Mouse (Mus musculus) heart, embryonic 16.5 days (tissue): ENCODE data around the gene Map7. TPM values are rescaled to one million over a fixed set of nuclear protein-coding genes. Genes with fewer than 3 reads are reported as not detected.

Source experiments
- ATAC-seq: fragments of 200-750 bp; cut with Nextera tagmentation; replicated peaks from 2 replicates; pipeline ENCODE4 v1.8.0; 2017; ENCODE audit warnings: moderate number of reproducible peaks; ENCODE audit not compliant: insufficient read depth, low FRiP score; ENCODE audit errors: extremely low read depth
- H3K27ac ChIP-seq: fragments of 300-500 bp; sonication (generic); 2 replicates; pipeline ENCODE4 v1.5.1; 2014; ENCODE audit warnings: mild to moderate bottlenecking, low read length, control low read depth, moderate library complexity
- H3K27me3 ChIP-seq: fragments of 300-500 bp; sonication (generic); 2 replicates; pipeline ENCODE4 v1.6.1; 2014; ENCODE audit warnings: low read length, mixed read lengths; ENCODE audit not compliant: control insufficient read depth, insufficient read depth
- H3K36me3 ChIP-seq: fragments of 300-500 bp; sonication (generic); 2 replicates; pipeline ENCODE4 v1.6.1; 2014; ENCODE audit not compliant: control insufficient read depth, insufficient read depth
- H3K4me1 ChIP-seq: fragments of 300-500 bp; sonication (generic); 2 replicates; pipeline ENCODE4 v1.6.1; 2014; ENCODE audit warnings: low read length, mixed read lengths; ENCODE audit not compliant: control insufficient read depth, insufficient read depth
- H3K4me2 ChIP-seq: fragments of 300-500 bp; sonication (generic); 2 replicates; pipeline ENCODE4 v1.6.1; 2014; ENCODE audit warnings: low read depth, mild to moderate bottlenecking, control low read depth, low read length
- H3K4me3 ChIP-seq: fragments of 300-500 bp; sonication (generic); 2 replicates; pipeline ENCODE4 v1.5.1; 2014; ENCODE audit warnings: mild to moderate bottlenecking, control low read depth, low read length
- H3K9ac ChIP-seq: fragments of 300-500 bp; sonication (generic); 2 replicates; pipeline ENCODE4 v1.6.1; 2014; ENCODE audit warnings: low read length, control low read depth
- H3K9me3 ChIP-seq: fragments of 300-500 bp; sonication (generic); replicated peaks from 2 replicates; pipeline ENCODE4 v1.6.1; 2016; ENCODE audit warnings: low read length; ENCODE audit not compliant: control insufficient read depth
- WGBS: fragments of 180-500 bp; shearing (Covaris S2); extraction: QIAGEN DNeasy Blood & Tissue Kit; methylation state at CpG from one replicate; pipeline ENCODE4 v1.1.7; 2014; 5-methylcytosine and 5-hydroxymethylcytosine counted together
- polyA plus RNA-seq: library from polyadenylated mRNA; unstranded; fragments of >200 nt; fragmentation: Nextera tagmentation; extraction: Ambion mirVana; gene quantifications from 2 replicates; pipeline ENCODE4 v1.2.1, GENCODE M21; 2015

Gene Map7
- polyA plus RNA-seq, 1 experiment from 2014 or later = 7.6 TPM

- H3K4me3 ChIP-seq = no peak overlapping the region
- H3K4me2 ChIP-seq = no peak overlapping the region
Observed at GRCm38 (mm10) chr10:20206966-20207365, 58.7 kb downstream of the Map7 start.

GRCm38 (mm10) chr10:20209609-20210341, 61.5 kb downstream of the Map7 start:
- no peaks in the 10 kb centered on the region for H3K4me1 ChIP-seq
- H3K9ac ChIP-seq = no peak overlapping the region
- H3K4me3 ChIP-seq = no peak overlapping the region
- no peaks in the 10 kb centered on the region for H3K9me3 ChIP-seq
- no peak overlapping the region for H3K4me2 ChIP-seq
- WGBS = 85% methylated on average over 5 of the region's 5 CpGs
- ATAC-seq = no peak
- no peaks in the 10 kb centered on the region for H3K27me3 ChIP-seq
- H3K27ac ChIP-seq = no peak overlapping the region
- no peaks in the 10 kb centered on the region for H3K36me3 ChIP-seq

More at GRCm38 (mm10) chr10:20206966-20207365, 58.7 kb downstream of the Map7 start:
- Histone ChIP-seq H3K9me3 (no peaks in the 10 kb centered on the region), H3K27ac (no peak overlapping the region), H3K27me3 (no peaks in the 10 kb centered on the region), H3K4me1 (no peaks in the 10 kb centered on the region), H3K9ac (no peak overlapping the region), H3K36me3 (no peaks in the 10 kb centered on the region)
- ATAC-seq = no peak
- WGBS = 85% methylated on average over 7 of the region's 7 CpGs

- no peak overlapping the region for H3K4me3 ChIP-seq
- no peaks in the 10 kb centered on the region for H3K9me3 ChIP-seq
- peaks cover 5% of the 10 kb centered on the region; the same call in 1 of the 2 replicates for H3K4me1 ChIP-seq
- no peak overlapping the region for H3K4me2 ChIP-seq
- no peaks in the 10 kb centered on the region for H3K36me3 ChIP-seq
- H3K9ac ChIP-seq = no peak overlapping the region
- no peak for ATAC-seq
- H3K27ac ChIP-seq = no peak overlapping the region
- no peaks in the 10 kb centered on the region for H3K27me3 ChIP-seq
- WGBS = 79% methylated on average over 4 of the region's 4 CpGs
Observed at GRCm38 (mm10) chr10:20214418-20214817, 66.1 kb downstream of the Map7 start.

GRCm38 (mm10) chr10:20216982-20217381, 68.7 kb downstream of the Map7 start:
- Histone ChIP-seq H3K9ac (no peak overlapping the region), H3K4me1 (peaks cover 16% of the 10 kb centered on the region), H3K27me3 (no peaks in the 10 kb centered on the region), H3K36me3 (no peaks in the 10 kb centered on the region), H3K27ac (no peak overlapping the region), H3K4me2 (no peak overlapping the region), H3K4me3 (no peak overlapping the region), H3K9me3 (no peaks in the 10 kb centered on the region)
- 68% methylated on average over 6 of the region's 6 CpGs for WGBS
- ATAC-seq = no peak

GRCm38 (mm10) chr10:20218866-20219265, 70.6 kb downstream of the Map7 start:
- Histone ChIP-seq H3K9ac (no peak overlapping the region), H3K9me3 (no peaks in the 10 kb centered on the region), H3K36me3 (no peaks in the 10 kb centered on the region), H3K27me3 (no peaks in the 10 kb centered on the region), H3K4me1 (peaks cover 16% of the 10 kb centered on the region), H3K27ac (no peak overlapping the region), H3K4me3 (no peak overlapping the region), H3K4me2 (no peak overlapping the region)
- no peak for ATAC-seq
- WGBS = 76% methylated on average over 4 of the region's 4 CpGs

- Histone ChIP-seq H3K4me2 (0 out of 2 replicates have a peak overlapping the region, but pooled peaks have one; percentile 4), H3K27ac (no peak overlapping the region), H3K4me1 (peaks cover 16% of the 10 kb centered on the region), H3K9me3 (no peaks in the 10 kb centered on the region), H3K4me3 (no peak overlapping the region), H3K36me3 (no peaks in the 10 kb centered on the region), H3K27me3 (no peaks in the 10 kb centered on the region), H3K9ac (no peak overlapping the region)
- 43% methylated on average over 8 of the region's 8 CpGs for WGBS
- ATAC-seq = no peak
Observed at GRCm38 (mm10) chr10:20219538-20219937, 71.3 kb downstream of the Map7 start.

- Histone ChIP-seq H3K27ac (peak overlapping the region; percentile 23; the same call in 1 of the 2 replicates), H3K36me3 (no peaks in the 10 kb centered on the region), H3K9ac (peak overlapping the region; percentile 9; the same call in 1 of the 2 replicates), H3K27me3 (no peaks in the 10 kb centered on the region), H3K4me3 (no peak overlapping the region), H3K4me1 (peaks cover 16% of the 10 kb centered on the region), H3K9me3 (no peaks in the 10 kb centered on the region), H3K4me2 (no peak overlapping the region)
- no peak for ATAC-seq
- 39% methylated on average over 10 of the region's 10 CpGs for WGBS
Observed at GRCm38 (mm10) chr10:20220443-20221071, 72.3 kb downstream of the Map7 start.

- H3K27me3 ChIP-seq = no peaks in the 10 kb centered on the region
- H3K4me1 ChIP-seq = peaks cover 15% of the 10 kb centered on the region
- no peak overlapping the region for H3K4me2 ChIP-seq
- H3K9me3 ChIP-seq = no peaks in the 10 kb centered on the region
- WGBS = 84% methylated on average over 4 of the region's 4 CpGs
- H3K27ac ChIP-seq = no peak overlapping the region
- no peaks in the 10 kb centered on the region for H3K36me3 ChIP-seq
- H3K4me3 ChIP-seq = no peak overlapping the region
- H3K9ac ChIP-seq = no peak overlapping the region
- ATAC-seq = no peak
Observed at GRCm38 (mm10) chr10:20222011-20222410, 73.7 kb downstream of the Map7 start.

GRCm38 (mm10) chr10:20226728-20227127, 78.5 kb downstream of the Map7 start:
- Histone ChIP-seq H3K4me3 (no peak overlapping the region), H3K27ac (no peak overlapping the region), H3K4me1 (peaks cover 10% of the 10 kb centered on the region), H3K27me3 (no peaks in the 10 kb centered on the region), H3K9me3 (no peaks in the 10 kb centered on the region), H3K36me3 (no peaks in the 10 kb centered on the region), H3K4me2 (no peak overlapping the region), H3K9ac (no peak overlapping the region)
- WGBS = 32% methylated on average over 4 of the region's 4 CpGs
- ATAC-seq = no peak
